Mouse (Mus musculus) ES-E14 (cell line): Measurements from ENCODE around the gene Gigyf2. TPM values are rescaled to one million over a fixed set of nuclear protein-coding genes. Genes with fewer than 3 reads are reported as not detected.
"Not testable (repeated sequence)": the region's sequence is repeated elsewhere in the genome, so short reads cannot be mapped to it uniquely, and the experiment has no call there.

Experiments
- DNase-seq: peaks from one replicate; pipeline ENCODE4 v3.0.0-alpha.2; 2013; ENCODE audit warnings: low read depth, low spot score
- H3K27ac ChIP-seq: 2 replicates; pipeline ENCODE4 v1.5.1; 2012; ENCODE audit warnings: low read depth, mild to moderate bottlenecking, low read length, moderate library complexity, mixed read lengths; ENCODE audit not compliant: poor library complexity, insufficient read depth, severe bottlenecking
- H3K36me3 ChIP-seq: 2 replicates; pipeline ENCODE4 v1.6.1; 2012; ENCODE audit warnings: mild to moderate bottlenecking, low read length, moderate library complexity, mixed read lengths; ENCODE audit not compliant: control insufficient read depth, poor library complexity, insufficient read depth, severe bottlenecking
- H3K4me1 ChIP-seq, 2 experiments: fragments of 150-350 bp in 1 of 2; sonication (generic) in 1 of 2; 2 replicates each; pipeline ENCODE4 v1.6.1; 2012; ENCODE audit warnings: low read length in 2 of 2, mild to moderate bottlenecking in 1 of 2, mixed read lengths in 1 of 2; ENCODE audit not compliant: control insufficient read depth in 2 of 2, insufficient read depth in 2 of 2, poor library complexity in 1 of 2
- H3K4me3 ChIP-seq, 2 experiments: fragments of 150-350 bp in 1 of 2; sonication (generic) in 1 of 2; 2 replicates each; pipeline ENCODE4 v1.5.1; 2012; ENCODE audit warnings: low read length in 2 of 2, low read depth in 1 of 2, mild to moderate bottlenecking in 1 of 2, mixed read lengths in 1 of 2; ENCODE audit not compliant: insufficient read depth in 1 of 2, poor library complexity in 1 of 2, severe bottlenecking in 1 of 2
- H3K9ac ChIP-seq: 2 replicates; pipeline ENCODE4 v1.6.1; 2012; ENCODE audit warnings: low read depth, mild to moderate bottlenecking, low read length, mixed read lengths; ENCODE audit not compliant: poor library complexity, insufficient read depth, severe bottlenecking
- H3K9me3 ChIP-seq: fragments of 150-350 bp; sonication (generic); 2 replicates; pipeline ENCODE4 v1.6.1; 2012; ENCODE audit warnings: low read depth, mild to moderate bottlenecking, low read length; ENCODE audit not compliant: control insufficient read depth, insufficient read depth
- CHD2 ChIP-seq: IDR thresholded peaks from 2 replicates; pipeline ENCODE4 v1.6.1; 2014; ENCODE audit warnings: mild to moderate bottlenecking, low read depth, low read length, inconsistent platforms
- HCFC1 ChIP-seq: IDR thresholded peaks from 2 replicates; pipeline ENCODE4 v1.6.1; 2012; ENCODE audit warnings: low read length, inconsistent platforms, borderline replicate concordance; ENCODE audit not compliant: insufficient read depth
- MAFK ChIP-seq: IDR thresholded peaks from 2 replicates; pipeline ENCODE4 v1.6.1; 2014; ENCODE audit warnings: mild to moderate bottlenecking, low read depth, low read length, inconsistent platforms; ENCODE audit not compliant: insufficient read depth
- ZC3H11A ChIP-seq: IDR thresholded peaks from 2 replicates; pipeline ENCODE4 v1.6.1; 2012; ENCODE audit warnings: low read depth, mild to moderate bottlenecking, inconsistent platforms, low read length, borderline replicate concordance
- ZNF384 ChIP-seq: IDR thresholded peaks from 2 replicates; pipeline ENCODE4 v1.6.1; 2012; ENCODE audit warnings: low read depth, low read length, inconsistent platforms
- in situ Hi-C, 2 experiments: fragments of 600-800 bp; cut with MboI; formaldehyde crosslinking; loops; one replicate each; pipeline ENCODE4 v1.15.1; 2025; ENCODE audit warnings: low sequenced_read_pairs in 2 of 2, inconsistent platforms in 1 of 2; ENCODE audit not compliant: unreplicated experiment in 2 of 2
- total RNA-seq: library from RNA; depleted of rRNA; stranded (reverse); fragments of 300-350 nt; gene quantifications from 2 replicates; pipeline ENCODE4 v1.2.3, GENCODE M21; 2012

Gigyf2 gene
- total RNA-seq, 1 experiment: 58.7 TPM

DNA sequence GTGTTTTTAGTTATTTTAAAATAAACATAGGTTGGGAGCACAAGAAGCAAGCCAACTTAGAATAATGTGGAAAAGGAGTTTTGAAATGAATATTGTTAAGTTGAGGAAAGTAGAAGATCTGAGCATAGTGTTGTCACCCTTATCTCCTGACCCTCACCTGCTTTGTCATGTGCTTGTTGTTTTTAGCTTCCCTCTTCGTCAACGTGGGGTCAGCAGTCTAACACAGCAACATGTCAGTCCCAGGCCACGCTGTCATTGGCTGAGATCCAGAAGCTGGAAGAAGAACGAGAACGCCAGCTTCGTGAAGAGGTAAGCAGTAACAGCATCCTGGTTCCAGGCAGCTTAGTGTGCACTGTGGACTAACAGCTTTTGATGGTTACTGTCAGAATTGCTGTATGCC, 109.8 kb downstream of the Gigyf2 start:
- H3K9ac ChIP-seq: no peak overlapping the region
- no peak for DNase-seq
- H3K27ac ChIP-seq: no peak overlapping the region
- in situ Hi-C loops: no loop called here
- H3K4me3 ChIP-seq: no peak overlapping the region
- H3K9me3 ChIP-seq: no peaks in the 10 kb centered on the region
- no peaks in the 10 kb centered on the region for H3K4me1 ChIP-seq
- peaks cover 21% of the 10 kb centered on the region for H3K36me3 ChIP-seq
- TF ChIP-seq CHD2: no peak
- no peak for TF ChIP-seq ZC3H11A
- no peak for TF ChIP-seq ZNF384
- TF ChIP-seq MAFK: no peak
- TF ChIP-seq HCFC1: no peak

- Histone ChIP-seq H3K4me3 (no peak overlapping the region), H3K36me3 (peaks cover 27% of the 10 kb centered on the region), H3K9ac (no peak overlapping the region), H3K27ac (no peak overlapping the region), H3K9me3 (no peaks in the 10 kb centered on the region), H3K4me1 (no peaks in the 10 kb centered on the region)
- no peak for TF ChIP-seq ZNF384
- TF ChIP-seq ZC3H11A: peak; percentile 12; the same call in 1 of the 2 replicates
- in situ Hi-C loops: no loop called here
- DNase-seq: peak; percentile 49
Measured at GRCm38 (mm10) chr1:87447183-87448104, 120.6 kb downstream of the Gigyf2 start.

DNA sequence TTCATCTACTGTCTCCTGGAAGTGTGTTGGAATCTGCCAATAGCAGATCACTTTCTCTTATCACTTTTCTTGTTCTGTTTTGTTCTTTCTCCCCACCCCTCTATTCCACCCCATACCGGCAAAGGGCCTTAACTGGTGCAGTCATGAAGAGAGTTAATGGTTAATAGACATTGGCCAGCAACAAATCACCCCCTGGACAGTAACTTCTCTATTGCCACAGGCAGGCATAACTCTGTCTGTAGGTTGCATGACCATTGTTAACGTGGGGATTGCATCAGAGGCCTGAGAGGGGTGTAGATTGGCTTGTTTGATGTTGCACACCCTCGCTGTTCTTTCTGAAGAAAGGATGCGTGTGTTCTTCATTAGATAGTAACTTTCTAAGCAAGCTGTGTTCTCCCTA, 122.6 kb downstream of the Gigyf2 start:
- H3K4me1 ChIP-seq: no peaks in the 10 kb centered on the region
- DNase-seq: no peak
- TF ChIP-seq CHD2: no peak
- TF ChIP-seq MAFK: no peak
- no peak for TF ChIP-seq ZNF384
- TF ChIP-seq HCFC1: no peak
- TF ChIP-seq ZC3H11A: no peak
- H3K36me3 ChIP-seq: peaks cover 22% of the 10 kb centered on the region
- in situ Hi-C loops: no loop called here
- H3K4me3 ChIP-seq: no peak overlapping the region
- no peaks in the 10 kb centered on the region for H3K9me3 ChIP-seq
- no peak overlapping the region for H3K27ac ChIP-seq
- no peak overlapping the region for H3K9ac ChIP-seq

DNA sequence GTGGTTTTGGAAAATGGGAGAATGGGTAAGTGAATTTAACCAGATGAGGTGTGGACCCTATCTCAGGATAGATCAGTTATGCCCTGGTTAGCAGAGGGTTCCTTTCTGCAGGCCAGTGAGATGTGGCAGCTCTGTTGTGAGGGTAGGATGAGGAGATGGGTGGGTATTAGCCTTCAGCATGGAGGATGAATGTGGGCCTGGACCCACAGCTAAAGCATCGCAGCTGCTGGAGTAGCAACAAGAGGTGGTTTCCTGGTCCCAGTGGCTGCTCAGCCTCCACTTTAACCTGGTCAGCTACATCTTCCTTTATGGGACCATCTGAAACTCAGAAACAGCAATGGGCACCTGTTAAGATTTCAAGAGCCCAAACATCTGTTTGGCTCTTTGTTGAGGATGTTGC, 129.6 kb downstream of the Gigyf2 start:
- Histone ChIP-seq H3K4me1 (no peaks in the 10 kb centered on the region), H3K9me3 (no peaks in the 10 kb centered on the region), H3K36me3 (no peaks in the 10 kb centered on the region), H3K4me3 (no peak overlapping the region), H3K27ac (no peak overlapping the region), H3K9ac (no peak overlapping the region)
- in situ Hi-C loops: no loop called here
- DNase-seq: no peak
- TF ChIP-seq ZC3H11A: no peak
- no peak for TF ChIP-seq ZNF384
- TF ChIP-seq HCFC1: no peak
- TF ChIP-seq MAFK: no peak
- no peak for TF ChIP-seq CHD2

GRCm38 (mm10) chr1:87458045-87458444, 131.2 kb downstream of the Gigyf2 start:
- TF ChIP-seq ZC3H11A (no peak), ZNF384 (no peak), MAFK (no peak), HCFC1 (no peak), CHD2 (no peak)
- Histone ChIP-seq H3K36me3 (no peaks in the 10 kb centered on the region), H3K27ac (no peak overlapping the region), H3K4me3 (no peak overlapping the region), H3K4me1 (no peaks in the 10 kb centered on the region), H3K9ac (no peak overlapping the region), H3K9me3 (no peaks in the 10 kb centered on the region)
- no peak for DNase-seq
- in situ Hi-C loops: no loop called here

- H3K4me1 ChIP-seq, H3K9me3 ChIP-seq, H3K36me3 ChIP-seq, H3K4me3 ChIP-seq, DNase-seq, H3K27ac ChIP-seq, in situ Hi-C loops, H3K9ac ChIP-seq: not testable (repeated sequence)
Measured at GRCm38 (mm10) chr1:87459856-87460255, 133.1 kb downstream of the Gigyf2 start.
